Mouse (Mus musculus) frontal cortex, postnatal 36 days (tissue): ENCODE results near the gene Grin2a.

Experiments used
- DNase-seq, 2 experiments: peaks; one replicate each; pipeline ENCODE4 v3.0.0; 2022; ENCODE audit warnings: low spot score in 2 of 2

Grin2a gene

GRCm38 (mm10) chr16:9964469-9964868, 30.9 kb downstream of the Grin2a start:
- no peak for DNase-seq

GRCm38 (mm10) chr16:9962482-9962881, 32.9 kb downstream of the Grin2a start:
- DNase-seq: no peak

- no peak for DNase-seq
Observed at GRCm38 (mm10) chr16:9959340-9959739, 36.0 kb downstream of the Grin2a start.

GRCm38 (mm10) chr16:9954266-9954665, 41.1 kb downstream of the Grin2a start:
- DNase-seq: no peak

GRCm38 (mm10) chr16:9953396-9953831, 41.9 kb downstream of the Grin2a start:
- DNase-seq: peak; percentile 36 to 57

- no peak for DNase-seq
Observed at GRCm38 (mm10) chr16:9949250-9949649, 46.1 kb downstream of the Grin2a start.

GRCm38 (mm10) chr16:9947430-9947829, 47.9 kb downstream of the Grin2a start:
- DNase-seq: no peak

- no peak for DNase-seq
Observed at GRCm38 (mm10) chr16:9944836-9945235, 50.5 kb downstream of the Grin2a start.

GRCm38 (mm10) chr16:9941306-9941930, 53.9 kb downstream of the Grin2a start:
- no peak for DNase-seq

- DNase-seq: no peak
Observed at GRCm38 (mm10) chr16:9940716-9941115, 54.6 kb downstream of the Grin2a start.

- peak in 1 of 2 experiments; percentile 61 for DNase-seq
Observed at GRCm38 (mm10) chr16:9910672-9911071, 84.7 kb downstream of the Grin2a start.

- no peak for DNase-seq
Observed at GRCm38 (mm10) chr16:9909225-9909624, 86.1 kb downstream of the Grin2a start.

- no peak for DNase-seq
Observed at GRCm38 (mm10) chr16:9904443-9904842, 90.9 kb downstream of the Grin2a start.

- peak in 1 of 2 experiments; percentile 45 for DNase-seq
Observed at GRCm38 (mm10) chr16:9902680-9903463, 92.5 kb downstream of the Grin2a start.

GRCm38 (mm10) chr16:9901433-9901832, 93.9 kb downstream of the Grin2a start:
- no peak for DNase-seq

GRCm38 (mm10) chr16:9900996-9901395, 94.4 kb downstream of the Grin2a start:
- DNase-seq: no peak

- DNase-seq: no peak
Observed at GRCm38 (mm10) chr16:9900196-9900595, 95.2 kb downstream of the Grin2a start.

- no peak for DNase-seq
Observed at GRCm38 (mm10) chr16:9899176-9899575, 96.2 kb downstream of the Grin2a start.

GRCm38 (mm10) chr16:9895581-9895980, 99.8 kb downstream of the Grin2a start:
- DNase-seq: no peak

- DNase-seq: no peak
Observed at GRCm38 (mm10) chr16:9886155-9886554, 109.2 kb downstream of the Grin2a start.

- DNase-seq: no peak
Observed at GRCm38 (mm10) chr16:9884141-9884540, 111.2 kb downstream of the Grin2a start.

GRCm38 (mm10) chr16:9882420-9882819, 112.9 kb downstream of the Grin2a start:
- peak in 1 of 2 experiments; percentile 49 for DNase-seq

- DNase-seq: no peak
Observed at GRCm38 (mm10) chr16:9873001-9873400, 122.4 kb downstream of the Grin2a start.
